Mouse (Mus musculus) spleen, adult 18-20 months (tissue): ENCODE measurements at regions not wholly inside any gene's neighbourhood (a gene's known extent, or its start where the extent isn't known, plus 50 kb on each side); places are given as distances from the start of the nearest gene placed in this dataset.

Experiments used
- DNase-seq, 2 experiments: peaks; one replicate each; pipeline ENCODE4 v3.0.0; 2022; ENCODE audit warnings: mixed read lengths in 2 of 2

DNA sequence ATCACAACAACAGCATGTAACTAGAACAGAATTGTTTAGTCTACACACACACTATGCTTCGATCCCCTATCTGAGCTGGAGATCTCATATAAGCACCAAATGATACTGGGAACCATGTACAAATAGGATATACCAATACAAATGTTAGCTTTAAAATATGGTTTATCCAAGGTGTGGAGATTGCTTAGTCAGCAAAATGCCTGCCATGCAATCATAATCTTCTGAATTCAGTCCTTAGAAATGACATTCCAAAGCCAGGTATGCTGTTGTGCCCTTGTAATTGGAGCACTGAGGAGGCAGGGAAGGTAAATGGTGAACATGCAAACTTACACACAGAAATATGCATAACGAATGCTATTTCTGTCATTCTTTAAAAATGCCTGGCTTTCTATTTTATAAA lies 54.0 kb upstream of the Thsd7b start:
- no peak for DNase-seq

DNA sequence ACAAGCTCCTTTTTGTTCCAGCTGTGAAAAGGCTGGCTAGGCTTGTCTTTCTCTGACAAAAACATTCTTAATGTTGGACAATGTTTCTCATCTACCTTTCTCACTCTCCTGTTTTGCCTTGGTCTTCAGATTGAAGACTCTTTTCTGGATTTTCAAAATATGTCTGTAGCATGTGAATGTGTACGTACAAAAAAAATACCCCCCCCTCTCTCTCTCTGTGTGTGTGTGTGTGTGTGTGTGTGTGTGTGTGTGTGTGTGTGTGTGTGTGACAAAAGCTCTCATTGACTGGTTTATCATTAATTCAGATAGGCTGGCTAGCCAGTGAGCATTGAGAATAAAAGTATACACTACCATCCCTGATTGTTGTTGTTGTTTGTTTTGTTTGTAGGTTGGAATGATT lies 64.3 kb upstream of the Thsd7b start:
- no peak for DNase-seq

DNA sequence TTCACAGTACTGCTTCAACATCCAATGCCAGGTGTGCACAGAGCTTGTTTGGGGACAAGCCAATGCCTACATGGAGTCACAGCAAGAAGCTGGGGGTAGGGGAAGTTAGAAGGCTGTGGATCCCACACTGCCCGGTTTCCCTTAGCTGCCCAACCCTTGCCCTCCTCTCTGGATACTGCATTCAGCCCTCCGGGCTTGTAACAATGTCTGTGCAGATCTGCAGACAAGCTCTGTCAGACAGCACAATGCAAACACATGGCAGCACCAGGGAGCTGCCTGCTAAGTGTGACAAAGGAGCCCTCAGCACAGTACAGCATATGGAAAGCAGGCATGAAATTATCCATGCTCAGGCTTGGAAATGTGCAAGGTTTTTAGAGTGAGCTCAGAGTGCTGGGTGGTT lies 64.7 kb upstream of the Thsd7b start:
- no peak for DNase-seq

DNA sequence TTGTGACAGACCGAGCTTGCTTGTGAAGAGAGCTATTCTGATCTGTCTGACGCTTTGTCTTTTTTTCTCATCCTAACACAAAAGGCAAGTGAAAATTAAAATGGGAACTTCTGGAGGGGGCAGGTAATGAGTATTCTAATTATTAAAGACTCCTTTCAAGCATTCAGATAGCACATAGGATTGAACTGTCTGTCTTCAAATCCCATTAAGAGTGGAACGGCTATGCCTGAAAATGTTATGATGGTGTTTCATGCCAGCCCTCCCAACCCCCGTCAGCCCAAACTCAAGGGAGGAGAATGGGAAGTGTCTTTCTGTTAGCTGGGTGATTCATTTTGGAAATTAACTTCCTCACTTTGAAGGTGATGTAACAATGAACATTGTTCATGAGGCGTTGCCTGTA lies 65.4 kb upstream of the Thsd7b start:
- no peak for DNase-seq

- no peak for DNase-seq
Measured at GRCm38 (mm10) chr1:129180174-129180759, 92.8 kb upstream of the Thsd7b start.

DNA sequence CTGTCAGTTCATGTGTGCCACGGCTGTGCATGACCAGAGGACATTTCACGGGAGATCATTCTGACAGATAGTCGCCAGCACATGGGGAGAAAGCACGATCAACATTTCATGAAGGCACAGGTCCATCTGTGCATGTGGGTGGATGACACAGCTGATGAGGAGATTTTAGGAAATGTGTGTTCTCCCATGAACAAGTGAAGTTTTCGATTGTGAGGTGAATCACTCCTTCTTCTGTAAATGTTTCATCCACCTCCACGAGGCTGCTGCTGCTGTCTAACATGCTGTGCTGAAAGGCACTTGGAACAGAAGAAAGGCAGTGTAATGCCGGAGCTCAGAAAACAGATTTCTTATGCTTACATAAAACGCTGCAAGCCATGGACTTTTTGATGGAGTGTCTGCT lies 103.2 kb upstream of the Thsd7b start:
- no peak for DNase-seq

- DNase-seq: no peak
Measured at GRCm38 (mm10) chr1:129150643-129151042, 122.5 kb upstream of the Thsd7b start.

- DNase-seq: no peak
Measured at GRCm38 (mm10) chr1:129148733-129149388, 124.2 kb upstream of the Thsd7b start.

DNA sequence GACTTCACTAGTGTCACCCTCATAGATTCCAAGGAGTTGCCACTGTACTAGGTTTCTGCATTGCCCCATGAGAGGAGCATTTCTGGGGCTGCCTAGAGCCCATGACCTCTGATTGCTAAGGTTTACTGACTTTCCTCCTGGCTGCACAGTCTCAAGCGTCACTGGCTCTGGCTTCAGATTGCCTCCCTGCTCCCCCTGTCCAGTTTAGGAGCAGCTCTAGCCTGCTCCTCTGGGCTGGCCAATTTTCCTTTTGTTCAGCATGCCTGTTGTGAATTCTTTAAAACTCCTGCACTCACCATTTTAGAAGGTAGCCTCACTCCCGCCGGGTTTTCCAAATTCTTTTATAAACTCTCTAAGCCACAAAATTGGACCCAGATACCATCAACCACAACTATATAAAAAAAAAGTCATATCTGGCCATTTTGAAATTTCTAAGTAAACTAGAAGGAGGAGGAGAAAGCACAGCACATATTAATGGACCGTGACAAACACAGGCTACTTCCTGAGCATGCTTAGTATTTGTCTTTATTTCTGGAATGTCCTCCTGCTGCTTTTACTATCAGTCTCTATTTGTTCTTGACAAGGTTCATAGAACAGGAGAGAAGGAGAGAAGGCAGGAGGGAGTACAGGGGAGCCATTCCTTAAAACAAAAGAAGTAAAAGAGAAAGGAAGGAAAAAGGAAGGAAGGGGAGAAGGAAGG lies 126.6 kb upstream of the Thsd7b start:
- no peak for DNase-seq

DNA sequence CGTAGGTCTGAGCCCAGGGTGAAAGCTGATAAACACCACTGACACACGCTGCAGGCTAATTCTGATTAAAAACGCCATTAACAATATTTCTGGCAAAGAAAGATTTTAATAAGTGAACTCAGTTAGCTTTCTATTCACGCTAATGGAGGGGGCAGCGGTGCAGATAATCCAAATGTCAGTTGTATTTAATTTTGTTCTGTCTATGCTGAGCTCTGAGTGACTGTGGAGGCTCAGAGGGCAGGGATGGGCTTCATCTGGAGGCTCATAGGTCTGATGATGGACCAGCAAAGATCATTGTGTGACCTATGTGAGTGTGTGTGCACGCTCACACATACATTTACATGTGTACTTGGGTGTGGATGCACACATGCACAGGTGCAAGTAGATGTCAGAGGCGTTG lies 134.3 kb upstream of the Thsd7b start:
- DNase-seq: no peak

DNA sequence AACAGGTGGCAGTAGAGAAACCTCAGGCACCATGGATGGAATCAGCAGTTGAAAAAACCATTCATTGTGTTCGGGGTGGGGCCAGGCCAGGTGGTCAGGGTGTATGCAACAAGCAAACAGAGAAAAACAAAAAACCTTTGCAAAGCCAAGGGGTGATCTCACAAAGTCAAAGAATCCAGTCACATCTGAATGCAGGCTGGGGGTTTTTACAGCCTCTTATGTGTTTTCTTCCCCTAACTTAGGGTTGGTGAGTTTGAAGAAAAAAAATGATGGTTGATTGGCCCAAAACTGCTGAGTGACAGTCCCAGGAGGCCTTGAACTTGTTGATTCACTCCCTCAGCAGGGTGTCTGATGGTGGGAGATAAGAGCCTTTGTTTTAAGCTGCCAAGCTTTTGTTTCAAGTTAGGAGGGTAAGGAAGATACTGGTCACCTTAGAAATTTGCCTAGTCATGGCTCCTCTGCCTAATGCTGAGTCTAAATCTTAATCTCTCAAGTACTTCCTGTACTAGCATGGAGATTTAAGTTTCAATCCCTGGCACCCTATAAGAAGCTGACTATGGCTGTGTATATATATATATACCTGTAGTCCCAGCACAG lies 166.0 kb upstream of the Thsd7b start:
- DNase-seq: no peak

GRCm38 (mm10) chr1:129100997-129101396 lies 172.1 kb upstream of the Thsd7b start:
- no peak for DNase-seq

DNA sequence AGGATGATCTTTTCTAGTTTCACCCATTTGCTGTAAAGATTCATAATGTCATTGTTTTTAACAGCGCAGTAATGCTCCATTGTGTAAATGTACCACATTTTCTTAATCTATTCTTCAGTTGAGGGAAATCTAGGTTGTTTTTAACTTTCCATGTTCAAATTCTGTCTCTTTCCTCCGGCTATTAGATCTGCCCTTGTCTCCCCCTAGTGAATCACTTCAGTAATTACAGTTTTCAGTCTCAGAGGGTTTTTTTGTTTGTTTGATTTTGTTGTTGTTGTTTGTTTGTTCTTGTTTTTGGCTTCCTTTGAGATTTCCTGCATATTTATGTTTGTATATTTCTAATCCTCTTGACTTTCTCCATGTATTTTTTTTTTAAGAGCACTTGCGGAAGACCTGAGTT lies 194.8 kb upstream of the Thsd7b start:
- no peak for DNase-seq

GRCm38 (mm10) chr1:129057182-129057581 lies 215.9 kb upstream of the Thsd7b start:
- DNase-seq: no peak

GRCm38 (mm10) chr1:129055252-129055651 lies 217.8 kb upstream of the Thsd7b start:
- DNase-seq: no peak

- DNase-seq: no peak
Measured at GRCm38 (mm10) chr1:129033707-129034106, 239.4 kb upstream of the Thsd7b start.

- no peak for DNase-seq
Measured at GRCm38 (mm10) chr1:129005899-129006298, 267.2 kb upstream of the Thsd7b start.

- DNase-seq: no peak
Measured at GRCm38 (mm10) chr1:129002286-129002685, 270.8 kb upstream of the Thsd7b start.

DNA sequence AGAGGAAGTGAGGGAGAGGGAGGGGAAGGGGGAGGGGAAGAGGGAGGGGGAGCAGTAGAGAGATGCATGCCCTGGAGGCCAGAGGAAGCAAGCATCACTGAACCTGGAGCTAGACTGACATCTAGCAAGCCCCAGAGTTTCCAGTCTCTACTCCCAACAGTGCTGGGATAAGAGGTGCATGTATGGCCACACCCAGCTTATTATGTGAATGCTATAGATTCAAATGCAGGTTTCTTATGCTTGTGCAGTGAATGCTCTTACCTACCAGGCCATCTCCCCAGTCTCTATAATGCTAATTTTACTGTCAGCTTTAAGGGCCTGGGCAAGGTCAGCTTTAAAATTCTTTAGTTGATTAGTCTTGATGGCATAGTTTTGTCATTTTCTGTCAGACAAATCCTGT lies 271.3 kb upstream of the Thsd7b start:
- DNase-seq: no peak

DNA sequence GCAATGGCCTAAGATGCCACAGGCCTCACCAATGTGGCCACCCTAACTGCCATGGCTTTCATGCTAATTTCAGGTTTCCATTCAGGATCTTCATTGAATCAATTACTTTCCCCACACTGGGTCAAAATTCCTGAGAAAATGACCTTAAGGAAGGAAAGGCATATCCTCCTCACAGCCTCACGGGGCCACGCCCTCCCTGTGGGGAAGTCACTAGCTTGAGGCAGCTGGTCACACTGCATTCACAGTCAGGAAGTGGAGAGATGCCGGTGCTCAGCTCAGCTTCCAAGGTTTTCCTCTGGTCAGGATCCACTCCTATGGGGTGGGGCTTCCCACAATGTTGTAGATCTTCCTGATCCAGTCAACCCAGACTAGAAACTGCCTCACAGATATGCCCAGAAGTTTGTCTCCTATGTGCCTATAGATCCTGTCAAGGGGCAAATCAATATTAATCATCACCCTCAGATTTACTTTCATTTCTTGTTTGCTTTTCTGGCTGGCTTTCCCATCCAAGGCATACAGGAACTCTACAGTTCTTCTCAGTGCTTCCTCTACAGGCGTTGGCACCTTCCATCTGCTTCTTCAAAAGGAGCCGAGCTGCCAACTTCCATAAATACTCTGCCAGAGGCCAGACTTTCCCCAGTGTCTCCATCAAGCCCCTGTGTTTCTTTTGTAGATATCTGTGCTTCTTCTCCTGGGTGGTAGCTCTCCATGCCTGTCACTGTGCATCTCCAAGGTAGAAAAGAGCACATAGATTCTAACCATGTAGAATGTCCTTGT lies 273.2 kb upstream of the Thsd7b start:
- DNase-seq: no peak

- DNase-seq: no peak
Measured at GRCm38 (mm10) chr1:128994655-128995054, 278.4 kb upstream of the Thsd7b start.

DNA sequence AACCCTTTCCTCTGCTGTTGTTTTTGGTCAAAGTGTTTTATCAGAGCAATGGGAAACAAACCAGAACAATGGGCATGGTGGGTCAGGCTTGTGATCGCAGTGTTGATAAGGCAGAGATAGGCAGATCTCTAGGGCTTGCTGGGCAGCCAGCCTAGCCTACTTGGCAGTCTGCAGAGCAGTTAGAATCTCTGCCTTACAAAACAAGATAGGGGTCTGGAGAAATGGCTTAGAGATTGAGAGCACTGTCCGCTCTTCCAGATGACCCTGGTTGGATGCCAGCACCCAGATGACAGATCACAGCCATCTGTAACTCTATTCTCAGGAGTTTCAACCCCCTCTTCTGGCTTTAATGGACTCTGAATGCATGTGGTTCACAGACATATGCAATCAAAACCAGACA lies 289.7 kb upstream of the Thsd7b start:
- DNase-seq: no peak

GRCm38 (mm10) chr1:128975586-128975985 lies 297.5 kb upstream of the Thsd7b start:
- DNase-seq: no peak
